Mouse (Mus musculus) adrenal gland, postnatal 10 days (tissue): ENCODE data around the gene Rnf126. TPM values are rescaled to one million over a fixed set of nuclear protein-coding genes. Genes with fewer than 3 reads are reported as not detected.

Source experiments
- total RNA-seq, 2 experiments: library from RNA; stranded (reverse); gene quantifications; 2 replicates each; pipeline ENCODE4 v1.2.3; 2021

Gene Rnf126
- total RNA-seq, 2 experiments from 2014 or later: 50.8 to 55.1 TPM

Other genes with a start within 250 kb of the Rnf126 start
- gene Plpp2, start 233.2 kb downstream of the Rnf126 start, total RNA-seq: 10 to 100 TPM; 16.4 to 19.4 TPM
- 10 to 100 TPM; 27.3 to 31.8 TPM for gene Mier2, start 211.8 kb downstream of the Rnf126 start, total RNA-seq
- gene Theg, start 179.6 kb downstream of the Rnf126 start, total RNA-seq: not detected
- gene C2cd4c, start 152.9 kb downstream of the Rnf126 start, total RNA-seq: under 1 TPM; 0.21 TPM
- 1 to 10 TPM; 5.6 to 8.4 TPM for gene Shc2, start 129.0 kb downstream of the Rnf126 start, total RNA-seq
- not detected for gene Odf3l2, start 121.2 kb downstream of the Rnf126 start, total RNA-seq
- 1 to 10 TPM; 3.1 to 4.0 TPM for gene Madcam1, start 102.4 kb downstream of the Rnf126 start, total RNA-seq
- 10 to 100 TPM; 26.2 to 27.0 TPM for gene Tpgs1, start 97.6 kb downstream of the Rnf126 start, total RNA-seq
- gene Cdc34, start 84.8 kb downstream of the Rnf126 start, total RNA-seq: 10 to 100 TPM; 90.2 to 96.7 TPM
- 1 to 10 TPM; 1.0 to 1.5 TPM for gene Gzmm, start 77.9 kb downstream of the Rnf126 start, total RNA-seq
- gene Bsg, start 62.5 kb downstream of the Rnf126 start, total RNA-seq: 100 to 1,000 TPM; 662 to 732 TPM
- gene Hcn2, start 50.3 kb downstream of the Rnf126 start, total RNA-seq: 1 to 10 TPM; 7.2 to 8.7 TPM
- 10 to 100 TPM; 60.1 to 69.8 TPM for gene Polrmt, start 20.4 kb downstream of the Rnf126 start, total RNA-seq
- not detected for gene Fgf22, start 11.9 kb downstream of the Rnf126 start, total RNA-seq
- 1 to 10 TPM; 5.5 to 5.7 TPM for gene Fstl3, start 10.3 kb upstream of the Rnf126 start, total RNA-seq
- under 1 TPM; 0.09 to 0.21 TPM for gene Prss57, start 24.0 kb upstream of the Rnf126 start, total RNA-seq
- gene Palm, start 26.6 kb upstream of the Rnf126 start, total RNA-seq: 10 to 100 TPM; 69.6 to 80.2 TPM
- under 1 TPM in 1 of 2 experiments, not detected in 1; 0.27 TPM for gene Misp, start 54.0 kb upstream of the Rnf126 start, total RNA-seq
- 100 to 1,000 TPM; 267 to 270 TPM for gene Ptbp1, start 87.5 kb upstream of the Rnf126 start, total RNA-seq
- gene Prtn3, start 107.5 kb upstream of the Rnf126 start, total RNA-seq: 1 to 10 TPM; 1.5 to 2.8 TPM
- 1 to 10 TPM; 3.4 to 4.3 TPM for gene Plppr3, start 107.7 kb upstream of the Rnf126 start, total RNA-seq
- 1 to 10 TPM; 2.1 to 2.3 TPM for gene Elane, start 119.3 kb upstream of the Rnf126 start, total RNA-seq
- gene Cfd, start 123.9 kb upstream of the Rnf126 start, total RNA-seq: 100 to 1,000 TPM; 316 to 348 TPM
- gene Med16, start 142.0 kb upstream of the Rnf126 start, total RNA-seq: 10 to 100 TPM; 48.1 to 50.8 TPM
- gene Gm26602, start 143.9 kb upstream of the Rnf126 start, total RNA-seq: not detected
- gene Kiss1r, start 150.0 kb upstream of the Rnf126 start, total RNA-seq: 1 to 10 TPM in 1 of 2 experiments, under 1 TPM in 1; 0.69 to 1.8 TPM
- gene R3hdm4, start 154.3 kb upstream of the Rnf126 start, total RNA-seq: 10 to 100 TPM; 78.9 to 93.6 TPM
- gene Arid3a, start 160.1 kb upstream of the Rnf126 start, total RNA-seq: 1 to 10 TPM; 6.3 to 8.1 TPM
- gene Wdr18, start 193.2 kb upstream of the Rnf126 start, total RNA-seq: 10 to 100 TPM; 32.4 to 34.9 TPM
- gene Grin3b, start 203.8 kb upstream of the Rnf126 start, total RNA-seq: under 1 TPM; 0.27 to 0.36 TPM
- 100 to 1,000 TPM; 143 to 146 TPM for gene Tmem259, start 217.4 kb upstream of the Rnf126 start, total RNA-seq
- gene Cnn2, start 221.6 kb upstream of the Rnf126 start, total RNA-seq: 10 to 100 TPM; 46.8 to 57.8 TPM
- 10 to 100 TPM; 16.0 to 19.8 TPM for gene Abca7, start 229.5 kb upstream of the Rnf126 start, total RNA-seq
- gene Arhgap45, start 249.7 kb upstream of the Rnf126 start, total RNA-seq: 10 to 100 TPM; 11.9 to 12.7 TPM